Mouse (Mus musculus) heart, postnatal 0 days (tissue): ENCODE data around the gene Card11.

ENCODE experiments used
- CTCF ChIP-seq: IDR thresholded peaks from 2 replicates; pipeline ENCODE4 v1.5.1; 2016; ENCODE audit warnings: antibody characterized with exemption, control low read depth, low read depth
- EP300 ChIP-seq: IDR thresholded peaks from 2 replicates; pipeline ENCODE4 v1.6.1; 2016; ENCODE audit warnings: antibody characterized with exemption, low read depth

GRCm38 (mm10) chr5:141047651-141048218 lies 47.4 kb upstream of the Card11 start:
- no peak for TF ChIP-seq CTCF
- no peak for TF ChIP-seq EP300
